Mouse (Mus musculus) heart, postnatal 0 days (tissue): ENCODE measurements around the gene Mroh2a.

Experiments used
- CTCF ChIP-seq: IDR thresholded peaks from 2 replicates; pipeline ENCODE4 v1.5.1; 2016; ENCODE audit warnings: antibody characterized with exemption, control low read depth, low read depth
- EP300 ChIP-seq: IDR thresholded peaks from 2 replicates; pipeline ENCODE4 v1.6.1; 2016; ENCODE audit warnings: antibody characterized with exemption, low read depth

DNA sequence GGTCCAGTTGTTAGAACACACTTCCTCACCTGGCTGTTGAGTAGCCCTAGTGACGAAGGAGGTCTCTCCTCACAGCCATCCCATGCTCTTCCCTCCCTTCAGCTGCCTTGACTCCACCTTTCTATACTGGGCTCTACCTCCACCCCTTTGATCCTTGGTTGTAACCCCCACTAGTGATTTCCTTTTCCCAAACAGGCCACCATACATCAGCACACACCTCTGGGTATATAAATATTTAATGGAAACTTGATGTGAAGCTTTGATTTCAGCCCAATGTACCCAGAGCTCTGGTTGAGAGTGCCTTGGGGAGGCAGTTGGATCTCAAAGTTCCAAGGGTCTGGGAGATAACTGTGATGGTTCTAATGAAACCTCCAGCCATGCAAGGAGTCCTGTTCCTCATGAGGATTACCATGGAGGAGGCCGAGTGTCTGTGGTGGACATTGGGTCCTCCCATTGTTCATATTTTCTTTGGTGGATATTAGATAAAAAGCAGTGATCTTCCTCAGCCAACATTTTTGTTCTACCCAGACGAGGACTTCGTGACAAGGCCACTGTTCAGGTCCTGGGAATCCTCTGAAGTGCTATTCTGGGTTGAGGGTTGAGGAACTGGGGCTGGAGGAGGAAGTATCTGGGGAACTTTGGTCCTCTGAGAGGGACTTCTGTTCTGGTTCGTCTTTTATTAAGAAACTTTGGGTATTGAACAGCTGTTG, at the start of gene Mroh2a:
- TF ChIP-seq CTCF (no peak), EP300 (no peak)
